Mouse (Mus musculus) kidney, adult 2 months (tissue): ENCODE measurements around the gene Fem1b. TPM values are rescaled to one million over a fixed set of nuclear protein-coding genes. Genes with fewer than 3 reads are reported as not detected.

Experiments
- DNase-seq: peaks from one replicate; pipeline ENCODE4 v3.0.0; 2021
- H3K27ac ChIP-seq: fragments of 200-500 bp; 2 replicates; pipeline ENCODE4 v1.5.1; 2012; ENCODE audit warnings: low read depth, low read length, control low read depth, inconsistent platforms; ENCODE audit not compliant: insufficient read depth
- H3K27me3 ChIP-seq: fragments of 200-500 bp; replicated peaks from 2 replicates; pipeline ENCODE4 v1.6.1; 2012; ENCODE audit warnings: mild to moderate bottlenecking, moderate library complexity, low read length, inconsistent platforms; ENCODE audit not compliant: control insufficient read depth, insufficient read depth
- H3K36me3 ChIP-seq: fragments of 200-500 bp; 2 replicates; pipeline ENCODE4 v1.6.1; 2012; ENCODE audit warnings: mild to moderate bottlenecking, moderate library complexity, low read length, inconsistent platforms; ENCODE audit not compliant: control insufficient read depth, insufficient read depth
- H3K4me1 ChIP-seq: fragments of 200-500 bp; 2 replicates; pipeline ENCODE4 v1.6.1; 2011; ENCODE audit warnings: low read length; ENCODE audit not compliant: control insufficient read depth, insufficient read depth
- H3K4me3 ChIP-seq: fragments of 200-500 bp; 2 replicates; pipeline ENCODE4 v1.5.1; 2011; ENCODE audit warnings: mild to moderate bottlenecking, low read depth, low read length, control low read depth; ENCODE audit not compliant: insufficient read depth
- CTCF ChIP-seq: fragments of 200-500 bp; conservative IDR thresholded peaks from 2 replicates; pipeline ENCODE4 v1.5.1; 2011; ENCODE audit warnings: low read depth, mild to moderate bottlenecking, control low read depth, low read length, moderate library complexity, mixed read lengths; ENCODE audit not compliant: insufficient read depth, insufficient read length
- POLR2A ChIP-seq: fragments of 200-500 bp; IDR thresholded peaks from one replicate; pipeline ENCODE4 v1.6.1; 2011; ENCODE audit warnings: low read depth, low read length, control low read depth
- WGBS: fragments of 180-500 bp; shearing (Covaris S2); methylation state at CpG from one replicate; pipeline ENCODE4 v1.1.7; 2018; 5-methylcytosine and 5-hydroxymethylcytosine counted together
- polyA plus RNA-seq: library from polyadenylated mRNA; depleted of rRNA; stranded (reverse); fragments of >200 nt; gene quantifications from 2 replicates; pipeline ENCODE4 v1.2.3, GENCODE M21; 2012

Gene Fem1b
- polyA plus RNA-seq, 1 experiment: 8.6 TPM

GRCm38 (mm10) chr9:62838146-62838505 is 26.4 kb upstream of the Fem1b start:
- 13% methylated on average over 8 of the region's 8 CpGs for WGBS
- H3K4me1 ChIP-seq: peaks cover 4% of the 10 kb centered on the region; the same call in 1 of the 2 replicates
- 0 out of 2 replicates have a peak overlapping the region, but pooled peaks have one; percentile 5 for H3K27ac ChIP-seq
- no peaks in the 10 kb centered on the region for H3K27me3 ChIP-seq
- no peak for TF ChIP-seq CTCF
- no peak for TF ChIP-seq POLR2A
- peak overlapping the region; percentile 60; the same call in 1 of the 2 replicates for H3K4me3 ChIP-seq
- DNase-seq: no peak
- H3K36me3 ChIP-seq: no peaks in the 10 kb centered on the region

- Histone ChIP-seq H3K27me3 (no peaks in the 10 kb centered on the region), H3K27ac (no peak overlapping the region), H3K4me3 (no peak overlapping the region), H3K4me1 (peaks cover 4% of the 10 kb centered on the region; the same call in 1 of the 2 replicates), H3K36me3 (no peaks in the 10 kb centered on the region)
- no peak for DNase-seq
- 49% methylated on average over 3 of the region's 3 CpGs for WGBS
- TF ChIP-seq CTCF (no peak), POLR2A (no peak)
These were observed 25.9 kb upstream of the Fem1b start for GRCm38 (mm10) chr9:62837611-62838010.

- WGBS: 52% methylated on average over 4 of the region's 4 CpGs
- Histone ChIP-seq H3K27me3 (no peaks in the 10 kb centered on the region), H3K4me3 (no peak overlapping the region), H3K4me1 (peaks cover 4% of the 10 kb centered on the region; the same call in 1 of the 2 replicates), H3K36me3 (no peaks in the 10 kb centered on the region), H3K27ac (no peak overlapping the region)
- no peak for DNase-seq
- TF ChIP-seq POLR2A: no peak
- TF ChIP-seq CTCF: no peak
These were observed 24.1 kb upstream of the Fem1b start for GRCm38 (mm10) chr9:62835705-62836446.

GRCm38 (mm10) chr9:62834906-62835305 is 23.2 kb upstream of the Fem1b start:
- Histone ChIP-seq H3K4me3 (no peak overlapping the region), H3K27ac (no peak overlapping the region), H3K4me1 (peaks cover 4% of the 10 kb centered on the region; the same call in 1 of the 2 replicates), H3K27me3 (no peaks in the 10 kb centered on the region), H3K36me3 (no peaks in the 10 kb centered on the region)
- DNase-seq: no peak
- TF ChIP-seq CTCF: no peak
- no peak for TF ChIP-seq POLR2A
- WGBS: 80% methylated on average over 5 of the region's 5 CpGs

GRCm38 (mm10) chr9:62829877-62830276 is 18.1 kb upstream of the Fem1b start:
- no peak for DNase-seq
- 79% methylated on average over 6 of the region's 6 CpGs for WGBS
- H3K4me3 ChIP-seq: no peak overlapping the region
- TF ChIP-seq CTCF: no peak
- TF ChIP-seq POLR2A: no peak
- H3K36me3 ChIP-seq: no peaks in the 10 kb centered on the region
- H3K27ac ChIP-seq: no peak overlapping the region
- H3K27me3 ChIP-seq: no peaks in the 10 kb centered on the region
- peaks cover 4% of the 10 kb centered on the region; the same call in 1 of the 2 replicates for H3K4me1 ChIP-seq

- TF ChIP-seq CTCF (peak; percentile 96), POLR2A (no peak)
- Histone ChIP-seq H3K36me3 (no peaks in the 10 kb centered on the region), H3K27me3 (no peaks in the 10 kb centered on the region), H3K4me3 (no peak overlapping the region), H3K4me1 (peaks cover 4% of the 10 kb centered on the region; the same call in 1 of the 2 replicates), H3K27ac (no peak overlapping the region)
- DNase-seq: peak; percentile 99
- under 1% methylated on average over 23 of the region's 23 CpGs for WGBS
These were observed 16.9 kb upstream of the Fem1b start for GRCm38 (mm10) chr9:62828662-62829086.

GRCm38 (mm10) chr9:62827939-62828652 is 16.4 kb upstream of the Fem1b start:
- no peaks in the 10 kb centered on the region for H3K36me3 ChIP-seq
- DNase-seq: peak; percentile 40
- H3K4me3 ChIP-seq: peak overlapping the region; percentile 25
- H3K27ac ChIP-seq: peak overlapping the region; percentile 8; the same call in 1 of the 2 replicates
- peaks cover 4% of the 10 kb centered on the region; the same call in 1 of the 2 replicates for H3K4me1 ChIP-seq
- WGBS: 10% methylated on average over 24 of the region's 24 CpGs
- H3K27me3 ChIP-seq: no peaks in the 10 kb centered on the region
- TF ChIP-seq POLR2A (no peak), CTCF (no peak)
